Mouse (Mus musculus): Measurements from ENCODE around the gene Gm19426.

DNA sequence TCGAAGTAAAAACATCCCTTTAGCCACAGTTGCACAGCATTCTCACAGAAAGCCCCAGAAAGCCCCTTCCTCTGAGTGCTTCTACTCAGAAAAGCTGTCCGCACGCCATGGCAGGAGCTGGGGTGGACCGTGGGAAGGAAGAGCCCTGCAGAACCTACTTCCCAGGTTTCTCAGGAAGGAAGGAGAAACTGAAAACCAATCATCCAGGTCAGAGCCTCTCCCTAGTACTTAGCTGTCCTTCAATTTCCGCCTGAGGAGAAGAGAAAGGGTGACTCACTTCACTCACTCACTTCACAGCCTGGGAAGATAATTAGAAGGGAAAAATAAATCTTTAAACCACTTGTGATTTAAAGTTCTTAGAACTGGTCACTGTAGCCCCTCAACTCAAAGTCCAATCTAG is 39.1 kb downstream of the Gm19426 start:
- no peak for TF ChIP-seq CTCF (IDR thresholded peaks at IDR 0.05; ENCODE audit: low read depth, low read length)
- no peak for TF ChIP-seq POLR2A (IDR thresholded peaks at IDR 0.05; ENCODE audit: insufficient read depth, low read length)
- TF ChIP-seq EP300 (IDR thresholded peaks at IDR 0.05; ENCODE audit: insufficient read depth, low read depth, low read length) = no peak
